Mouse (Mus musculus) v-Abl transformed pro-B cells (cell line): Measurements from ENCODE around the gene Tmco4.
"Not testable (repeated sequence)": the region's sequence is repeated elsewhere in the genome, so short reads cannot be mapped to it uniquely, and the experiment has no call there.

Source experiments
- in situ Hi-C, 2 experiments: fragments of 400-800 bp; cut with MboI; formaldehyde crosslinking; loops; one replicate each; pipeline ENCODE4 v1.15.1; 2025; ENCODE audit not compliant: unreplicated experiment in 2 of 2

Tmco4 gene

GRCm38 (mm10) chr4:138972139-138972826, 405 bp upstream of the Tmco4 start:
- in situ Hi-C loops: no loop called here

GRCm38 (mm10) chr4:138973719-138974115, 1.0 kb downstream of the Tmco4 start:
- in situ Hi-C loops: no loop called here

- in situ Hi-C loops: not testable (repeated sequence)
Observed at GRCm38 (mm10) chr4:138974540-138974939, 1.9 kb downstream of the Tmco4 start.

GRCm38 (mm10) chr4:138975194-138975593, 2.5 kb downstream of the Tmco4 start:
- in situ Hi-C loops: no loop called here

- in situ Hi-C loops: no loop called here
Observed at GRCm38 (mm10) chr4:138976046-138976445, 3.4 kb downstream of the Tmco4 start.

GRCm38 (mm10) chr4:138980021-138980420, 7.3 kb downstream of the Tmco4 start:
- in situ Hi-C loops: no loop called here

- in situ Hi-C loops: no loop called here
Observed at GRCm38 (mm10) chr4:138980771-138981420, 8.2 kb downstream of the Tmco4 start.

- in situ Hi-C loops: no loop called here
Observed at GRCm38 (mm10) chr4:138983422-138983821, 10.7 kb downstream of the Tmco4 start.

GRCm38 (mm10) chr4:138984744-138985143, 12.1 kb downstream of the Tmco4 start:
- in situ Hi-C loops: no loop called here

- in situ Hi-C loops: no loop called here
Observed at GRCm38 (mm10) chr4:138986280-138986679, 13.6 kb downstream of the Tmco4 start.

- in situ Hi-C loops: no loop called here
Observed at GRCm38 (mm10) chr4:138994389-138994788, 21.7 kb downstream of the Tmco4 start.

- in situ Hi-C loops: loop anchor here in 1 of 2 experiments (5.0 kb wide), 1 partner anchor 69 kb away; no protein-coding TSS in a partner anchor
Observed at GRCm38 (mm10) chr4:138996410-138996809, 23.7 kb downstream of the Tmco4 start.

GRCm38 (mm10) chr4:138997121-138997520, 24.4 kb downstream of the Tmco4 start:
- in situ Hi-C loops: loop anchor here in 1 of 2 experiments (5.0 kb wide), 1 partner anchor 70 kb away; no protein-coding TSS in a partner anchor

GRCm38 (mm10) chr4:138998611-138999010, 25.9 kb downstream of the Tmco4 start:
- in situ Hi-C loops: loop anchor here in 1 of 2 experiments (5.0 kb wide), 1 partner anchor 71 kb away; no protein-coding TSS in a partner anchor

- in situ Hi-C loops: loop anchor here in 1 of 2 experiments (10.0 kb wide), 1 partner anchor 76 kb away; no protein-coding TSS in a partner anchor
Observed at GRCm38 (mm10) chr4:139001026-139001425, 28.3 kb downstream of the Tmco4 start.

- in situ Hi-C loops: loop anchor here in 1 of 2 experiments (10.0 kb wide), 1 partner anchor 77 kb away; no protein-coding TSS in a partner anchor
Observed at GRCm38 (mm10) chr4:139001433-139001832, 28.7 kb downstream of the Tmco4 start.

- in situ Hi-C loops: loop anchor here in 1 of 2 experiments (10.0 kb wide), 1 partner anchor 79 kb away; no protein-coding TSS in a partner anchor
Observed at GRCm38 (mm10) chr4:139004067-139004466, 31.4 kb downstream of the Tmco4 start.

GRCm38 (mm10) chr4:139005214-139005613, 32.5 kb downstream of the Tmco4 start:
- in situ Hi-C loops: loop anchor here in 1 of 2 experiments (10.0 kb wide), 1 partner anchor 80 kb away; no protein-coding TSS in a partner anchor

GRCm38 (mm10) chr4:139007353-139007752, 34.7 kb downstream of the Tmco4 start:
- in situ Hi-C loops: loop anchor here in 1 of 2 experiments (10.0 kb wide), 1 partner anchor 83 kb away; no protein-coding TSS in a partner anchor

- in situ Hi-C loops: loop anchor here in 1 of 2 experiments (10.0 kb wide), 1 partner anchor 83 kb away; no protein-coding TSS in a partner anchor
Observed at GRCm38 (mm10) chr4:139007981-139008536, 35.4 kb downstream of the Tmco4 start.

- in situ Hi-C loops: no loop called here
Observed at GRCm38 (mm10) chr4:139011201-139011702, 38.6 kb downstream of the Tmco4 start.
